Mouse (Mus musculus) olfactory bulb, adult 2 months (tissue): ENCODE measurements around the gene Ppard.

Source experiments
- CTCF ChIP-seq: fragments of 200-500 bp; IDR thresholded peaks from 2 replicates; pipeline ENCODE4 v1.5.1; 2012; ENCODE audit warnings: low read depth, mild to moderate bottlenecking, low read length, moderate library complexity; ENCODE audit not compliant: insufficient read depth
- POLR2A ChIP-seq: fragments of 200-500 bp; IDR thresholded peaks from 2 replicates; pipeline ENCODE4 v1.6.1; 2012; ENCODE audit warnings: mild to moderate bottlenecking, low read depth, low read length, moderate library complexity; ENCODE audit not compliant: insufficient read depth

GRCm38 (mm10) chr17:28287578-28287977 is 55.1 kb downstream of the Ppard start:
- TF ChIP-seq CTCF = no peak
- TF ChIP-seq POLR2A = no peak
